Mouse (Mus musculus): ENCODE measurements around the gene Ccin. TPM values are rescaled to one million over a fixed set of nuclear protein-coding genes. Genes with fewer than 3 reads are reported as not detected.

The Ccin gene
- total RNA-seq, 2 experiments from 2014 or later, result not detected

- DNase-seq, result no peak
Measured at GRCm38 (mm10) chr4:44013391-44014070, 30.2 kb downstream of the Ccin start.

- DNase-seq, result no peak
Measured at GRCm38 (mm10) chr4:44016071-44016470, 32.8 kb downstream of the Ccin start.

- no peak for DNase-seq
Measured at GRCm38 (mm10) chr4:44016791-44017190, 33.5 kb downstream of the Ccin start.

- DNase-seq, result no peak
Measured at GRCm38 (mm10) chr4:44022323-44022722, 39.0 kb downstream of the Ccin start.

GRCm38 (mm10) chr4:44022766-44023165 is 39.5 kb downstream of the Ccin start:
- no peak for DNase-seq

- DNase-seq, result no peak
Measured at GRCm38 (mm10) chr4:44023681-44024080, 40.4 kb downstream of the Ccin start.

GRCm38 (mm10) chr4:44024241-44024640 is 41.0 kb downstream of the Ccin start:
- no peak for DNase-seq

- DNase-seq, result no peak
Measured at GRCm38 (mm10) chr4:44025570-44025969, 42.3 kb downstream of the Ccin start.

- no peak for DNase-seq
Measured at GRCm38 (mm10) chr4:44028303-44029135, 45.2 kb downstream of the Ccin start.

- DNase-seq, result no peak
Measured at GRCm38 (mm10) chr4:44029661-44030066, 46.4 kb downstream of the Ccin start.

- peak in 1 of 2 experiments; percentile 10 for DNase-seq
Measured at GRCm38 (mm10) chr4:44031521-44031920, 48.2 kb downstream of the Ccin start.

Other genes with a start within 250 kb of the Ccin start
- gene Olfr159, start 212.5 kb upstream of the Ccin start, total RNA-seq (2021), result not detected
- gene Olfr156, start 159.6 kb upstream of the Ccin start, total RNA-seq (2021), result not detected
- gene Olfr157, start 143.3 kb upstream of the Ccin start, total RNA-seq (2021), result not detected
- not detected for gene Olfr155, start 131.9 kb upstream of the Ccin start, total RNA-seq (2021)
- 10 to 100 TPM; 20.6 to 22.0 TPM for gene Reck, start 108.0 kb upstream of the Ccin start, total RNA-seq (2021)
- gene Glipr2, start 26.1 kb upstream of the Ccin start, total RNA-seq (2021), result 1 to 10 TPM; 3.7 to 5.3 TPM
- gene Clta, start 21.0 kb downstream of the Ccin start, total RNA-seq (2021), result 100 to 1,000 TPM; 183 to 188 TPM
- 10 to 100 TPM; 27.2 to 47.5 TPM for gene Gne, start 100.7 kb downstream of the Ccin start, total RNA-seq (2021)